Mouse (Mus musculus) hindbrain, embryonic 16.5 days (tissue): ENCODE data around the gene Tmem203. TPM values are rescaled to one million over a fixed set of nuclear protein-coding genes. Genes with fewer than 3 reads are reported as not detected.
A peak's percentile ranks its signal among the peaks of the same experiment; 100 is the strongest.

Source experiments
- ATAC-seq: fragments of 200-750 bp; cut with Nextera tagmentation; 2 replicates; pipeline ENCODE4 v1.8.0; 2017; ENCODE audit warnings: moderate TSS enrichment, moderate library complexity
- H3K27ac ChIP-seq: fragments of 300-500 bp; sonication (generic); 2 replicates; pipeline ENCODE4 v1.5.1; 2014; ENCODE audit warnings: low read depth, mild to moderate bottlenecking, control low read depth, low read length, moderate library complexity
- H3K27me3 ChIP-seq: fragments of 300-500 bp; sonication (generic); replicated peaks from 2 replicates; pipeline ENCODE4 v1.6.1; 2014; ENCODE audit warnings: low read length; ENCODE audit not compliant: control insufficient read depth, insufficient read depth
- H3K36me3 ChIP-seq: fragments of 300-500 bp; sonication (generic); 2 replicates; pipeline ENCODE4 v1.6.1; 2014; ENCODE audit warnings: mild to moderate bottlenecking, low read length, moderate library complexity, mixed read lengths; ENCODE audit not compliant: control insufficient read depth, insufficient read depth
- H3K4me1 ChIP-seq: fragments of 300-500 bp; sonication (generic); 2 replicates; pipeline ENCODE4 v1.6.1; 2014; ENCODE audit warnings: low read depth, low read length; ENCODE audit not compliant: control insufficient read depth, insufficient read depth
- H3K4me2 ChIP-seq: fragments of 300-500 bp; sonication (generic); 2 replicates; pipeline ENCODE4 v1.6.1; 2014; ENCODE audit warnings: mild to moderate bottlenecking, low read length, control low read depth, moderate library complexity
- H3K4me3 ChIP-seq: fragments of 300-500 bp; sonication (generic); 2 replicates; pipeline ENCODE4 v1.5.1; 2014; ENCODE audit warnings: mild to moderate bottlenecking, low read length, control low read depth, moderate library complexity
- H3K9ac ChIP-seq: fragments of 300-500 bp; sonication (generic); 2 replicates; pipeline ENCODE4 v1.6.1; 2014; ENCODE audit warnings: low read depth, mild to moderate bottlenecking, control low read depth, low read length, moderate library complexity
- H3K9me3 ChIP-seq: fragments of 300-500 bp; sonication (generic); 2 replicates; pipeline ENCODE4 v1.6.1; 2014; ENCODE audit warnings: mild to moderate bottlenecking, low read length, moderate library complexity; ENCODE audit not compliant: control insufficient read depth
- WGBS: fragments of 180-500 bp; shearing (Covaris S2); extraction: QIAGEN DNeasy Blood & Tissue Kit; methylation state at CpG from one replicate; pipeline ENCODE4 v1.1.7; 2014; 5-methylcytosine and 5-hydroxymethylcytosine counted together
- polyA plus RNA-seq: library from polyadenylated mRNA; unstranded; fragments of >200 nt; fragmentation: Nextera tagmentation; extraction: Ambion mirVana; gene quantifications from 2 replicates; pipeline ENCODE4 v1.2.1, GENCODE M21; 2015

Gene Tmem203
- polyA plus RNA-seq, 1 experiment from 2014 or later, result 16.6 TPM

GRCm38 (mm10) chr2:25264851-25265250 lies 9.6 kb downstream of the Tmem203 start:
- Histone ChIP-seq H3K4me3 (peak overlapping the region; percentile 83), H3K4me2 (peak overlapping the region; percentile 99), H3K27me3 (no peaks in the 10 kb centered on the region; the same call in 1 of the 2 replicates), H3K9me3 (no peaks in the 10 kb centered on the region), H3K27ac (no peak overlapping the region), H3K36me3 (peaks cover 2% of the 10 kb centered on the region; the same call in 1 of the 2 replicates), H3K9ac (no peak overlapping the region), H3K4me1 (peaks cover 45% of the 10 kb centered on the region)
- no peak for ATAC-seq
- WGBS, result 55% methylated on average over 3 of the region's 3 CpGs

GRCm38 (mm10) chr2:25265897-25266656 lies 10.8 kb downstream of the Tmem203 start:
- Histone ChIP-seq H3K4me1 (peaks cover 50% of the 10 kb centered on the region), H3K4me2 (peak overlapping the region; percentile 99), H3K27me3 (no peaks in the 10 kb centered on the region; the same call in 1 of the 2 replicates), H3K9ac (peak overlapping the region; percentile 44), H3K9me3 (no peaks in the 10 kb centered on the region), H3K27ac (peak overlapping the region; percentile 73), H3K4me3 (peak overlapping the region; percentile 20), H3K36me3 (peaks cover 8% of the 10 kb centered on the region; the same call in 1 of the 2 replicates)
- ATAC-seq, result no peak
- 48% methylated on average over 6 of the region's 6 CpGs for WGBS

GRCm38 (mm10) chr2:25266720-25267119 lies 11.5 kb downstream of the Tmem203 start:
- Histone ChIP-seq H3K4me1 (peaks cover 56% of the 10 kb centered on the region), H3K4me2 (peak overlapping the region; percentile 99), H3K9me3 (no peaks in the 10 kb centered on the region), H3K27me3 (no peaks in the 10 kb centered on the region; the same call in 1 of the 2 replicates), H3K9ac (peak overlapping the region; percentile 44), H3K27ac (peak overlapping the region; percentile 73), H3K36me3 (peaks cover 9% of the 10 kb centered on the region; the same call in 1 of the 2 replicates), H3K4me3 (peak overlapping the region; percentile 20; the same call in 1 of the 2 replicates)
- ATAC-seq, result no peak
- 25% methylated on average over 2 of the region's 2 CpGs for WGBS

GRCm38 (mm10) chr2:25267241-25267640 lies 12.0 kb downstream of the Tmem203 start:
- Histone ChIP-seq H3K9me3 (no peaks in the 10 kb centered on the region), H3K36me3 (peaks cover 9% of the 10 kb centered on the region; the same call in 1 of the 2 replicates), H3K4me2 (peak overlapping the region; percentile 99), H3K27ac (peak overlapping the region; percentile 73), H3K9ac (peak overlapping the region; percentile 36), H3K27me3 (no peaks in the 10 kb centered on the region; the same call in 1 of the 2 replicates), H3K4me3 (0 out of 2 replicates have a peak overlapping the region, but pooled peaks have one; percentile 20), H3K4me1 (peaks cover 56% of the 10 kb centered on the region)
- ATAC-seq, result no peak

GRCm38 (mm10) chr2:25267746-25268309 lies 12.6 kb downstream of the Tmem203 start:
- H3K4me1 ChIP-seq, result peaks cover 56% of the 10 kb centered on the region
- peaks cover 9% of the 10 kb centered on the region; the same call in 1 of the 2 replicates for H3K36me3 ChIP-seq
- no peak for ATAC-seq
- H3K9me3 ChIP-seq, result no peaks in the 10 kb centered on the region
- H3K4me2 ChIP-seq, result no peak overlapping the region; the same call in 1 of the 2 replicates
- H3K9ac ChIP-seq, result no peak overlapping the region
- H3K27ac ChIP-seq, result no peak overlapping the region
- no peaks in the 10 kb centered on the region; the same call in 1 of the 2 replicates for H3K27me3 ChIP-seq
- no peak overlapping the region for H3K4me3 ChIP-seq
- whole genome bisulfite sequencing, result 71% methylated on average over 4 of the region's 4 CpGs

- H3K4me3 ChIP-seq, result peak within 1 kb of the TSS; percentile 83
- peak within 1 kb of the TSS; percentile 85 for H3K27ac ChIP-seq
- peak within 1 kb of the TSS; percentile 87 for H3K9ac ChIP-seq
- H3K36me3 ChIP-seq, result peaks cover 30% of the 10 kb centered on the region
- ATAC-seq, result peak; percentile 96
- H3K4me1 ChIP-seq, result peaks cover 30% of the 10 kb centered on the region
- no peaks in the 10 kb centered on the region for H3K9me3 ChIP-seq
- no peaks in the 10 kb centered on the region for H3K27me3 ChIP-seq
- under 1% methylated on average over 55 of the region's 55 CpGs for WGBS
- peak within 1 kb of the TSS; percentile 97 for H3K4me2 ChIP-seq
These were observed 16.7 kb downstream of the Tmem203 start, which contains the start of the genes Ssna1 and Anapc2 for GRCm38 (mm10) chr2:25271827-25272511. Ssna1 (minus strand) TSS chr2:25272438. Anapc2 (plus strand) TSS chr2:25272478.

- peaks cover 32% of the 10 kb centered on the region for H3K36me3 ChIP-seq
- under 1% methylated on average over 29 of the region's 29 CpGs for WGBS
These were observed 17.3 kb downstream of the Tmem203 start for GRCm38 (mm10) chr2:25272515-25272914.

GRCm38 (mm10) chr2:25273010-25273409 lies 17.8 kb downstream of the Tmem203 start:
- no peak for ATAC-seq
- Histone ChIP-seq H3K27ac (0 out of 2 replicates have a peak overlapping the region, but pooled peaks have one; percentile 70), H3K4me3 (peak overlapping the region; percentile 83), H3K27me3 (no peaks in the 10 kb centered on the region), H3K4me1 (peaks cover 24% of the 10 kb centered on the region), H3K9me3 (no peaks in the 10 kb centered on the region), H3K4me2 (peak overlapping the region; percentile 97), H3K36me3 (peaks cover 37% of the 10 kb centered on the region), H3K9ac (peak overlapping the region; percentile 87)
- 45% methylated on average over 16 of the region's 16 CpGs for WGBS

More at GRCm38 (mm10) chr2:25272515-25272914, 17.3 kb downstream of the Tmem203 start:
- Histone ChIP-seq H3K27me3 (no peaks in the 10 kb centered on the region), H3K4me2 (peak overlapping the region; percentile 97), H3K27ac (peak overlapping the region; percentile 70), H3K9ac (peak overlapping the region; percentile 87), H3K9me3 (no peaks in the 10 kb centered on the region), H3K4me3 (peak overlapping the region; percentile 83), H3K4me1 (peaks cover 25% of the 10 kb centered on the region)
- ATAC-seq, result peak; percentile 73
